Mouse (Mus musculus) urinary bladder, adult 2 months (tissue): Measurements from ENCODE around the gene Cdh23. TPM values are rescaled to one million over a fixed set of nuclear protein-coding genes. Genes with fewer than 3 reads are reported as not detected.

Experiments
- DNase-seq: peaks from one replicate; pipeline ENCODE4 v3.0.0; 2022; ENCODE audit warnings: low spot score
- polyA plus RNA-seq: library from polyadenylated mRNA; depleted of rRNA; stranded (reverse); fragments of >200 nt; gene quantifications from 2 replicates; pipeline ENCODE4 v1.2.3, GENCODE M21; 2012

Gene Cdh23
- polyA plus RNA-seq, 1 experiment: 0.48 TPM

DNA sequence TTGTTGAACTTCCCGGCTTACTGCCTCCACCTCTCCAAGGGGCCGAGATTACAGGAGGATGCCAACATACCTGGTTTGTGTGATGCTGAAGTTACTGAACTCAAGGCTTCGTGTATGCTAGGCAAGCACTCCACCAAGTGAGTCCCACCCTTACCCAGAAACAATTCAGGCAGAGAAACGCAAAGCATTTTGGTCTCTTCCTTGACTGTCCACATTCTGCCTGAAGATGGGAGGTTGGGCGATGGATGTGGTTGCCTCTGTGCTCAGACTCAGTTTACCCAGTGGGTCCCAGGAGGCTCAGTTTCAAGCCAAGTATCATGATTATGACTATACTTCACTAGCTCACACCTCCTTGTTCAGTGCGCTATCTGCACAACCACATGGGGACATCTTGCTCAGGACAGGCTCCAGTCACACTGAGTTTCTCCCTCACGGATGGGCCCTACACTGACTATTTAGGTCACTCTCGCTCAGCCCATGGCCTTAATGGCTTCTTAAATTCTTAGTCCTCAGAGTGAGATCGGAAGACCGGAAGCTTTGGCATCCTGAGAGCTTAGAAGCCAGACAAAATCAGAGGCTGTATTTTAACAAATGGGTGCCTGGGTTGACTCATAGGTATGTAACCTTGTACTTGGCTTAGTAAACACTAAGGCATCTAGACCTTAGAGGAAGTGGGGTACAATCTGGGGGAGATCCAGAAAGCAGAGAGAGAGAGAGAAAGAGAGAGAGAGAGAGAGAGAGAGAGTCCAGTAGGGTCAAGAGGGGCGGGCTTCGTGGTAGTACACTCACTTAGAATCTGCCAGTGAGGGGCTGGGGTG is 118.2 kb downstream of the Cdh23 start:
- DNase-seq: no peak

DNA sequence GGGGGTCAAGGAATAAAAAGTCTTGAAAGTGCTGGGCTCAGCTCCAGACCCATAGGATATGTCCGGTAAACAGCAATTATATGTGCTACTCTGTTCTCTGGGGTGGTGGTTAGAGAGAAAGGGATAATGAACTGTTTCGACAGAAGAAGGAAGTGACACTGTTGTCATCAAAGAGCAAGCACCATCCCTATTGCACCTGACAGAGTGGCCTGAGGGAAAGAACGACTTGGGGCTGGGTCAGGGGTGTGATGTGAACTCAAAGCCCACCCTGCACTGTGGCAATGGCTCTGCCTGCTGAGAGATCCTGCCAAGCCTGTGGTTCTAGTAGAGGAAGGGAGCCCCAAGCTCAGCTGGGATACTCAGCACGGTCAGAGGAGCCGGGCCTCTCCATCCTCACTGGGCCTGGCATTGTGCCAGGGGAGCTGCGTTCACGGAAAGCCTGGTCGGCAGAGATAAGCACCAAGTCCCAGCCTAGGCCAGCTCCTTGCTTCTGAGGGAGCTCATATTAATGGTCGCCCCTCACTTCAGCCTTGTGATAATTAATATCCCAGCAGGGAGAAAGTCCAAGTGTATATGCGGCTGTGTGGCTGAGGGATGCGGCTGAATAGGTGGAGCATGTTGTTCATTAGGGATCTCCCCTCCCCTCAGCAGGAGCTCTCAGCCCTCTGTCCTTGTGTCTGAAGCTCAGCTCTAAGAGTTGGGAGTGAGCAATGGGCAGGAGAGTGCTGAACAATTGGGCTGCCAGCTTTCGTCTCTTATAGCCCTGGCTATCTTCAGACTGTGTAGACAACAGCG is 119.0 kb downstream of the Cdh23 start:
- no peak for DNase-seq

DNA sequence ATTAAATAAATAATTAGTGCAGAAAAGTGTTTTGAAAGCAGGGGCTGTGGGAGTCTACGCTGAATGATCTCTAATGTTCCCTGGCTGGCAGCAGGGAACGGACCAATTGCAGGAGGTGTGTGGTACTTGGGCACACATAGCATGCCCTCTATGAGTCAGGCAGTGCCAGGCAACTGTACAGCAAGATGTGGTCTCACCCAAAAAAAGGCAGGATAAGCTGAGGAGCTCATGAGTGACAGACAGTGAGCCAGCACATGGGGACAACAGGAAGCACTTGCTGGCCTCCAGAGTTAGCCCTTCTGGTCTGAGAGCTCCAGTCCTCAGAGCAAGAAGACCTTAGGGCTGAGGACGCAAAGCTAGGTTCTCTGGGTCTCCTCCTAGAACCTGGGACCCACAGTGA is 121.4 kb downstream of the Cdh23 start:
- no peak for DNase-seq

DNA sequence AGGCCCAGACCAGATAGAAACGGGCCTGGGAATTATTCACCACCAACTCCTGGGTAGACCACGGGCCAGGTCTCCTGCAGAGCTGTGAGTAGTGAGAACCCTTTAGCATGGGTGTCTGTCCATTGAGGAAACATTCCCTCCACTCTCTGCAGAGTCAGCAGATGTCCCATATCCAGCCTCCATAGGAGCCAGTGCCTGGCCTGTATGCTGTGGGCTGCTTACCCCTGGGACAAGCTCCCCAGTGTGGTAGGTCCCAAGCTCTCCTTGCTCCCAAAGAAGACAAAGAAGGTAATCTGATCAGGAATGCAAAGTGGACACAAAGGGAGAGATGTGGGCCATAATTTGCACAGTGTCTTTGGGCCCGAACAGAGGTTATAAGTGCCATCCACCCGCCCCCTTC is 124.8 kb downstream of the Cdh23 start:
- no peak for DNase-seq

DNA sequence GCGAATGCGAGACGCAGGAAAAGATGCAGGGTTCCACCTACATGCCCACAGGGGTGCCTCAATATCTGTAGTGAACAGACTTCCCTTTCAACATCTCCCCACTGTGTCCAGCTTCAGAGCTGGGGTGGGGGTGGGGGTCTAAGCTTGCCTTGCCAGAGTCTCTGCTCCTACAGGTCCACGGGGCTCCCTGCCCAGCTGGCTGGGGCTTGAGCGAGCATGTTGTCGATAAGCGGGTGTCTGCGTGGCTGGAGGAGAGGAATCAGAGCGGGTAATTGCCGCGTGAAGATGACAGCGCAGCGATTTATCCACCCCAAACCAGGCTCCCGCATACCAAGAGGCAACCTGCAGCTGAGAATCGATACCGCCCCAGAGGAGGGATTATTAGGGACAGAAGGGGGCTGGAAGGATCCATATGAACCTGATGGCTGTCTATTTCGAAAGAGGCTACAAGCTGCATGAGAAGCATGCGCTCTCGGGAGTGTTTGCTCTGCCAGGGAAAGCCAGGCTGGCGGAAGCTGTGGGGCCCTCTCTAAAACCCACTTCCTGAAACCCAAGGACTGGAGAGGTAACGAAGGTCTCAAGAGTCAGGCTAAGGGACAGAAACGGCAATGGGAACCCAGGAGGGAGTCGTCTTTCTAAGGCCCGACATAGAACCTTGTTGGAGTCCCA is 129.8 kb downstream of the Cdh23 start:
- DNase-seq: no peak

DNA sequence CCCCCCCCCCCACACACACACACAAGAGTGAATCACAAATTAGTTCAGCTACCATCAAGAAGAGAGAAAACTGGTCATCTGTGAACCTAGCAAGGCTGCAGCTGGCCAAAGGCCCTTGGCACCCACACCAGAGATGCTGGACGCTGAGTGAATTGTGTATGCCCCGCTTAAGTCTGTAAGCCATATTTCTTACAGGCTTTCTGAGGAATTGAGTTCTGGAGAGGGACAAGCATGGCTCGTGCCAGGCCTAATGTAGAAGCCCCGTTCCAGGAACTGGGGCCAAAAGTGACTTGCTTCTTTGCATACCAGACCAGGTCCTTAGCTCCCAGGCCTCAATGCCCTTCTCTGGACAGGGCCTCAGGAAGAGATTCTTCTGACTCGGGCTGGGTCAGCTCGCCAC is 132.2 kb downstream of the Cdh23 start:
- DNase-seq: no peak

DNA sequence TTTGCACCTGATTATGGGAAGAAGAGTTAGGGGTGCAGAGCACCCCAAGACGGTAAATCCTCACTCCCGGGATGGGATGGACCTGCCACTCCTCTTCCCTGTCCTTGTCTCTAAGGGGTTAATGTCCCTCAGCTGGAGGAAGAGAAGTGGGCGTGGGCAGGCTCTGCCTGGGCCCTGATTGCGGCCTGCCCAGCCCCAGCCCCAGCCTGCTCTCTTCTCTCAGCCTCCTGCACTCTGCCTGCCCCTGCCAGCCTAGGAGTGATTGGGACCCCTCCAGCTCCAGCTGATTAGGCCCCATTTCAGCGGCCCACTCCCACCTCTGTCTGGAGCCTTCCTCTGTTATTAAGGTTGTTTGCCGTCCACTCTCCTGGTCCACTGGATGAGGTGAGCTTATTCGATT is 133.3 kb downstream of the Cdh23 start:
- DNase-seq: no peak

DNA sequence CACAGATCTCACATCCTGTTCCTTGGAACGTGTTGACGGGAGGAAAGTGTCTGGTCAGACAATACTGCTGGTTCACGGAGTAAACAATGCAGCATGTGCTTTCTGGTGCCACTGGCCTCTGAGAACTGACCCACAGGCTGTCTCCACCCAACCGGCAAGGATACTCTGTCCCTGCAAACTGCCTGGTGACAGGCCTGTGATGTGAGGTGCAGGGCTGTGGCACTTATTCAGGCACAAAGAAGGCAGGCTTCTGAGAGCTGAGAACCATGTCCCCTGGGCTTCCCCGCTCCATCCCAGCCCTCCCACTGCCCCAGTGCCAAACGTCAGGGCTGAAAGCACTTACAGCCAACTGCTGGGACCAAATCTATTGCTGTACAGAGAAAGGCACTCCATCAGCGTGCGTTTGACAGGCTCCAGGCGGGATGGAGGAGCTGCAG is 137.8 kb downstream of the Cdh23 start:
- no peak for DNase-seq

DNA sequence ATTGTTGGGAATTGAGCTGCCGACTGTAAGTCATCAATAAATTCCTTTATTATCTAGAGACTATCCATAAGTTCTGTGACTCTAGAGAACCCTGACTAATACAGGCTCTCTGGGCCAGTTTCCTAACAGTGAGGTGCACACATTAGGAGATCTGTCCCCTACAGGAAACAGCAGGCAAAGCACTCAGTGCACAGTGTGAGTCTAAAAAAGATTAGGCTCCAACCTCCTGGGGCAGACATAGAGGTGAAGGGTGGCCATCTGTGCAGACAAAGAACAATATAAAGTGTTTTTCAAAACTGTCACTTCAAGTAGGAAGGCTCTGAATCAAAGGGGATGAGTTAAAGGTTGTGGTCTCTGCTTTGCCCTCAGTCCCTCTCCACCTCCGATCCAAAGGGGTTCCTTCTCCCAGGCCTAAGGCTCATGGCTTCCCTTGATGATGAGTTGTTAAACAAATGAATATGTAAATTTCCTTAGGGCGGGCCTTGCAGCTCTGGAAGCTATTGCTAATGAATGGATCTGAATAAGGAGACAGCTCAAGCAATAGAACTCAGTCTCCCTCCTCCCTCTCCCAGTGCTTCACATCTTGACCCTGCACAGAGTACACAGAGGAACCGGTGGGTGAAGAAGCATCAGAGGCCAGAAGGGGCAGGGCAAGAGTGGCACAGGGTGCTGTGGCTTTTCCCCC is 143.2 kb downstream of the Cdh23 start:
- DNase-seq: no peak

DNA sequence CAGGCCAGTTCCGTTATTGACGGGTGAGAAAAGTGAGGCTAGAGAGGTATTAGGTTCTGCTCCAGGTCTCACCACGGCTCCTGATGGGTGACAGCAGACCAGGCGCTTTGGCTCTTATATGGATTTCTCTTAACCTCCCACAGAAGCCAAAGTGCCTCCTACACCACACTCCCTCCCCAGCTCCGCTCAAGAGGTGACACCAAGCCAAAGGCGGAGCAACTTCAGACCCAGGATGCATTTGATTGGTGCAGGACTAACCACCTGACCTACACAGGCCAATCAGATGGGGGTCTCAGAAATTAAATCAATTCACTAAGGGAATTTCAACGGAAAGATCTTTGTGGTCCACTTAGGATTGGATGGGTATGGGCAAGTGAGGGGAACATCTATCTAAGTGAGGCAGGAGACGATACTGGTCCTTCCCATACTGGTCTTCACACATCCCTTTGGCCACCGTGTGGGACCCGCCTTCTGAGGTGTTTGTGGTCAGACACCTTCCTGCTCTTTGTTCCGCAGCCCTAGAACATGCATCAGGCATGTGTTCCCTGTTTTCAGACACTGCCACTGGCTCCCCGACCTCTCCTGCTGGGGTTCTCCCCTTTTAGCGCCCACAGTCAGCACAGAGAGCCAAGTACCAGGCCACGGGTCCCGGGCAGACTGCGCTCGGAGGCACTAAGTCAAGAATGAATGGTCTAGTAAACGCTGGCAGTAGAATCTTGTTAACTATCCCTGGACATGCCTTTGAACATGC is 157.0 kb downstream of the Cdh23 start:
- no peak for DNase-seq

DNA sequence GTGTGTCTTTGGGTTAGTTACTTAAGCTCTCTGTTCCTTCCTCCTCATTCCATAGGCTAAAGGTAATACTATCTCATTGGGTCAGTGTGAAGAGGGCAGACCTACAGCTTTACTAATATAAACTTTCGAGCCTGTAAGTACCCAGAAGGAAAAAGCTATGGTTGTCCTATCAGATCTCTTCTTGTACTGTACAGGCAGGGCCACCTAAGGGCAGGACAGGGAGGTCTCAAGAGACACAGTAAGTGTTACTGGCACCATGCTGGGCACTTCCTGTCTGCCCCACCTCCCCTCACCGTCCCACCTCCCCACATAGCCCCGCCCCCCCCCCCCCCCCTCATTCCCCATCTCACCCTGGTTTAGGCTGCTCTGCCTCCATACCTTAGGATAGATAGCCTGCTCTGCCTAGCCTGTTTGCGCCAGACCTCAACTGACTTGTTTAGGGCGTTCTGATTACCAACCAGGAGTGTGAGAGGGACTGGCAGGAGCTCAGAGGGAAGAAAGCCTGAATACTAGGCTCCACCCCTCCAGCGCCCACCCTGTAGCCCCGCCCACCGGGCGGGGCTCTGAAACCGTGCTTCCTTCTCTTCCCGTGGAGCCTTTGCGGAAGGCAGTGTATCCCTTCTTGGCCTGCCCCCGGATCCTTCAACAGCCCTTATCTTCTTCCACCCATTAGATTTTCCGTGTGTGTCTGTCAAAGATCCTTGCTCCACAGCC is 160.0 kb downstream of the Cdh23 start:
- no peak for DNase-seq

DNA sequence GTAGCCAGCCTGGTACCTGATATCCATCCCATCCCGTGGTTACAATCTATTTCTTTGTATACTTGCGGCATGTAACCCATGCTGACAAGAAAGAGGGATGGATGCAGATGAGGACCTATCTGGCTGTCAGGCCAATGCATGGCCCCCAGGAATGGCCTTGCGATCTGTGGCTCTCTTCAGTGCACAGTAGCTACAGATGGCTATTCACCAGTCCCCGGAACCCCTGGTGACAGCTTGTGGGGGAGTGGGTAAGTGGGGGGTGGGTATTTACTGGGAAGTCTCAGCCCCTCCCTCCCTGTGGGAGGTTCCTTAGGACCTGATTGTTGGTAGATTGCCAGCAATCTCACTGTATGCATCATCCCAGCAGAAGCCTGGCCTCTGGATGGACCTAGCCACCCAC is 163.8 kb downstream of the Cdh23 start:
- no peak for DNase-seq

DNA sequence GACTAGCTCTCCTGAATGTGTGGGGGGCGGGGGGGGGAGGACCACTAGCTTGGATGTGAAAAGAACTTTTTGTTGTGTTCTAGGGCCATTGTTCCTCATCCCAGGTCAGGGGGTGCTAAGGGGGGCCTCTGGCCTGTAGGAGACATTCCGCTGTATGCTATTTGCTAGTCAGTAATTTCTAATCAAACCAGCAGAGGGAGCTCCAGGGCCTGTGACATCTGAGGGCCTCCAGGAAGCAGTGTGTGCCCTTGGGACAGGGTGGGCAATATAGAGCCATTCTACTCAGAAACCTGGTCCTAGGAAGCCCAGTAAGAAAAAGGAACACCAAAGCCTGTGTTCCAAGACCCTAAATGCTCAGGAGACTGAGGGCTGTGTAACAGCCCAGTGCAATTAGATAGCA is 164.9 kb downstream of the Cdh23 start:
- DNase-seq: no peak

DNA sequence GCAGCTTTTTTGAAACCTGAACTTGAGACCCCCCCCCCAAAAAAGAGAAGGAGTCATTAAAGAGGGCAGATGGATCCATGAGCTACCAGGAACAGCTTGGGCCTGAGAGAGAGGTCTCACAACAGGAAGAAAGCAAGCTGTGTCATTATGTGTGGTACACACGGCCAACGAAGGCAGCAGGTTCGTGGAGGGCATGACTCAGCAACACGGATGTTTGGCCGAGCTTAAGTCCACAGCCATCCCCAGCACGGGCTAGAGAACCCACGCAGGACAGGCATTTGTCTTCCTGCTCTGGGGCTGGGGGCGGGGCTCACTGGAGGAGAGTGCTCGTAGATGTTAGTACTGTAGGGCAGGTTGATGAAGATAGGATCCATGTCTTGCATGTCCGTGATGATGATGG is 165.7 kb downstream of the Cdh23 start:
- DNase-seq: no peak

DNA sequence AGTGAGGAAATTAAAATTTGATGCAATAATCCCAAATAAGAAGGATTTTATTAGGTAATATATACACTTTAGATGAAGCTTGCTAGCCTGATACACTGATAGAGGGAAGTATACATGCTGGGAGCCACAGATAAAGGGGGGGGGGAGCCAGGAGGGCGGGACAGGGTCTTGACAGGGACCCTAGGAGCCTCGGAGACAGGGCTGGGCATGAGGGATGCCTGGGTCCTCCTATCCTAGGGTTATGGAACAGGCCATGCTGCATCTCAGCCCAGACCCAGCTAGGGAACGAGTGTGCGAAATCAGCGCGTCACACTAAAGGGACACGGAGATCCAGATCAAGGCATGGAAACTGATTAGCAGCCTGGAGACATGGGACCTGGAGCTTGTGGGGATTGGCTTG is 168.3 kb downstream of the Cdh23 start:
- DNase-seq: no peak

DNA sequence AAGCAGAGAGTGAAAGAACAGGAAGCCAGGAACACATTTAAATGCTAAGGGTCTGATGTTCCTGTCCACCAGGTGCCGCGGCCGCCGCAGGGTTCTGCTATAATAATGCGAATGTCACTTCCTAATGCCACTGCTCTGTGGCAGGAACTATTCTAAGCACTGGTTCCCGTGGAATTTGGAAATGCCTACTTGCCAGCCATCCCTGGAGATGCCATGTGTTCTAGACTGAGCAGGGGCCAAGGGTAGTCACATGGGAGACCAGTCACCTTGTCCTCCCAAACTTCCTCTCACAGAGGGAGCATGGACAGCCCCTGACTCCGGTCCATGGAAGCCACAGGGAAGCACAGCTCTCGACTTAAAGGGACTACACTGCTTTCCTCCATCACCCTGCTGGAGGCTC is 171.2 kb downstream of the Cdh23 start:
- DNase-seq: no peak

DNA sequence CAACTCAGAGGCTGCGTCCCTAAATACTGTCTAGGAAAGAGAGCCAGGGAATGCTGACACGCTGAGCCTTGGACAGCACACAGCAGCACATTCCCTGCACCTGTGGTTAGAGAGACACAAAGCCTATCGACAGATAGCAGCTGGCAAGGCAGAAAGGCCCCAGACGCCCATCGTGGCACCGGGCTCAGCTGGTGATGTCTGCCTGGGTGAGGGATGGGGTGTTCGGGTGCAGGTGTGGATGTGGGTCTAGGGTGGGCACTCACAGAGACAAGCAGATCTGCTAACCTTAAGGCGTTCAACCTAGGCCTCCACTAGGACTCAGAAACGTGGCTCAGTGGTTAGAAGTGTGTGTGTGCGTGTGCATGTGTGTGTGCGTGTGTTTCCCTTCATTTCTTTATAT is 180.0 kb downstream of the Cdh23 start:
- DNase-seq: no peak

DNA sequence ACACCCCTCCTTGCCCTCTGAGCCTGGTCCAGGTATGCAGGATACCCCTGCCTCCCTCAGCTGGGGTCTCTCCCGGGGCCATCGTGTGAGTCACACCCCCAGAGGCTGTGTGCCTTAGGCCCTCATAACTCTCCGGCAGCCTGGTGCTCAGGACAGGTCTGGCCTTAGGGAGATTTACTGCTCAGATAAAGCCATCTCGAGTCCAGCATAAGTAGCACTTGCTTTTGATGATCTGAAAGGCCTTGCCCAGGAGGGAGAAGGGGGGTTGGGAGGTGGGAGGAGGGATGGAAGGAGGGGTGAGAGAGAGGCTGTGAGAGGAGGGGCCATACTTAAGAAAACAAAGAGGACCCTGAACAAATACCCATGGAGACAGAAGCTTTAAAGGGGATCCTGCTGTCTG is 197.8 kb downstream of the Cdh23 start:
- DNase-seq: no peak

DNA sequence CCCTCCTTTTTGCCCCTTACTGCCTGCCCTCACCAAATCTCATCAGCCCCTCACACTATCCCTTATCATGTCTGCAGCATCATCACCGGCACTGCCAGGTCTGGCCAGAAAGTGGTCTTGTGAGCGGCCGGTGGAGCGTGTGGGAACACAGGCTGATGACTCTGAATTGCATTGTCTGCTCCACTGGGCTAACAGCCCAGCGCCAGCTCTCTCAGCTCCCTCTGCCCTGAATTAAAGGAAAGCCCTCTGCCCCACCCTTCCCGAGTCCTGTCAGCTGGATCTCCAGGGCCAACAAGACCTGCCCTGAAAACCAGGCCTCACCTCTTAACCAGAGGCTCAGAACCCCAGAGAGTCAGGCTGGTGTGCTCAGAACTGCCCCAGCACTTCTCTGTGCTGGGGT is 201.2 kb downstream of the Cdh23 start:
- DNase-seq: no peak

DNA sequence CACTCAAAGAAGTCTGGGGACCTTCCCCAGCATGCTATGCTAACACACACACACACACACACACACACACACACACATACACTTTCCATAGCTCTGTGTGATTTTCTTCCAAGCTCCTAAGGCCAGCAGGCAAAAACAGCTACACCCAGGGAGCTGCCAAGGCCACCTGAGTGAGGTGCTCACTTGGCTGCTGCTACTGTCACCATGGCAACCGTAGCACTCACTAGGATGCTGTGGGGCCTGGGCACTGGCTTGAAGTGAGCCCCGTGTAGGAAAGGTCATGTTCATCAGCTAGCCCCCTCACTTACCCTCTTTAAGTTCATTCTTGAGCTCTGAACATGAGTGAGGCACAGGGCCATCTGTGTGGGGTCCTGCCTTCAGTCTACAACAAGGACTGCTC is 204.8 kb downstream of the Cdh23 start:
- DNase-seq: no peak

DNA sequence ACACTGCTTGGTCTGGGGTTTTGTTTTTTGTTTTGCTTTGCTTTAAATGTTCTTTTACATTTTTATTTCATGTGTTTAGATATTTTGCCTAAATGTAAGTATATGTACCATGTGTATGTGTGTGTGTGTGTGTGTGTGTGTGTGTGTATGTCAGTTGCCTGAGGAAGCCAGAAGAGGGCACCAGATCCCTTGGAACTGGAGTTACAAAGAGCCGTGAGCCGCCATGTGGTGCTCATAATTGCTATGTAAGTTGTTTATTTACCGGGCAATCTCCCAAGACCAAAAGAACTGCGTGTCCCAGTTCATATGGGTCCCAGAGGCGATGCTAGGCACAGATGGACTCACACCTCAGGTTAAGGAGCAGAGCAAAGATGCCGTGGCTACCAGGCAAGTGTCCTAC is 214.9 kb downstream of the Cdh23 start:
- DNase-seq: no peak
